Mouse (Mus musculus) cerebellum, postnatal 4 days (tissue): Measurements from ENCODE around the gene Slc35f1.
A peak's percentile ranks its signal among the peaks of the same experiment; 100 is the strongest.
"Not testable (repeated sequence)": the region's sequence is repeated elsewhere in the genome, so short reads cannot be mapped to it uniquely, and the experiment has no call there.

ENCODE experiments used
- DNase-seq, 2 experiments: peaks; one replicate each; pipeline ENCODE4 v3.0.0; 2022; ENCODE audit warnings: low spot score in 2 of 2, mixed read lengths in 1 of 2

Gene Slc35f1

GRCm38 (mm10) chr10:52787075-52787474 is 96.7 kb downstream of the Slc35f1 start:
- no peak for DNase-seq

DNA sequence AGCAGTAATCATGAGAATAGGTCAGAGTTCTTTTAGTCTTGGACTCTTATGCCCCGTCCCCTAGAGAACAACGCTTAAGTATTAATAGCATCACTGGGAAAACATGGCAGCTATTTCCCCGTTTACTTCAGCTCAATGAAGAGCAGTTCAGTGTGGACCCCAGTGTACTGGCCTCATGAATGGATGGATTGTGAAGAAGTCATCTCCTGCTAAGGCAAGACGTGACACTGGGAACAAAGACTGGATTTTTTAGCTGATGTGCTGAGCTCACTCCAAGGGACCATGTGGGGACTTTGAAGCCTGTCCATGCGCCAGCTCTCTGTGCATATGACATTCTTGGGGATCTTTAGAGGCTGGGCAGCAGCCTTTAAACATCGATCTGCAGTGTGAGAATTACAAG is 101.2 kb downstream of the Slc35f1 start:
- DNase-seq = no peak

GRCm38 (mm10) chr10:52797454-52797853 is 107.1 kb downstream of the Slc35f1 start:
- no peak for DNase-seq

- DNase-seq = no peak
Measured at GRCm38 (mm10) chr10:52807808-52808207, 117.5 kb downstream of the Slc35f1 start.

DNA sequence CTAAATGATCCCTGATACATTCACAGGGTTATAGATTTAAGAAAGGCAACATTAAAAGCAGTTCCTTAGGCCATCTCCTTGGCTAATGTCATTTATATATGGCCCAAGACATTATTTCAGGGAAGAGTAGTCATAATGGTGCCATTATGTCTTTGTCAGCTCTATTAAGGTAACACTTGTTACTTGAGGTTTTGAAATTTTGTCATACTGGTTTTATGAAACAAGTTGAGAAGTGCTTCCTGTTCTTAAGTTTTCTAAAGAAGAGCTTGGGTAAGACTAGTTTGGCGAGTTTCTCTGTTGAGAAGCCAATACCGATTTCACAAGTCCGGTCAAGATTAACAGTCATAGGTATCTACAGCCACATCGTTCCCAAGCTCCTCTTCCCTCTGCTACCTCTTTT is 122.5 kb downstream of the Slc35f1 start:
- DNase-seq = no peak

DNA sequence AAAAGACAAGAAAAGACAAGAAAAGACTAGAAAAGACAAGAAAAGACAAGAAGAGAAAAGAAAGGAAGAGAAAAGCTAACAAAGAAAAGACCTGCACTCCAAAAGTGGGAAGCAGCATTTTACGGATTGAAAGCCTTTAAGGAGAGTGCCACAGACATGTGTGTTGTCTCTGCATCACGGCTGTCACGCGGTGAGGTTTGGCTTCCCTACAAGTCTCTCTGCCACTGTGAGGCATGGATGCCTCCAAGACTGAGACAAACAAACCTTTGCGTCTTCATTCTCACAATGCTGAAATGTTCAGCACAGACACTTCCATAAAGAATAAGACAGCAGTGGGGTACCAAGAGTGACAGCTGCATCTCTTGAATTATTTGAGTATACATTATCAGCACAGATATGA is 124.0 kb downstream of the Slc35f1 start:
- no peak for DNase-seq

DNA sequence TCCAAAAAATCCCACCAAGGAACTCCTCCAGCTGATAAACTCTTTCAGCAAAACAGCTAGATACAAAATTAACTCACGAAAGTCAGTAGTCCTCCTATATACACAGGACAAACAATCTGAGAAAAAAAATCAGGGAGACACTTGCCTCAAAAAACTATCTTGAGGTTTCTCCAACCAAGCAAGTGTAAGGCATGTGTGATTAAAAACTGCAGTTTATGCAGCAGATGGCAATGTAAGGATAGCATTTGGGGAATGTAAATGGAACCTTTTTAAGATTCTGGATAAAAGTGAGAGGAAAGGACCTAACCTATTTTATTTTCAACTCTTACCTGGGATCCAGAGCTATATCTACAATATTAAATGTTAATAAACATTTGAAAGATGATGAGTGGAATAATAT is 129.3 kb downstream of the Slc35f1 start:
- DNase-seq = no peak

GRCm38 (mm10) chr10:52822909-52823308 is 132.6 kb downstream of the Slc35f1 start:
- DNase-seq = no peak

DNA sequence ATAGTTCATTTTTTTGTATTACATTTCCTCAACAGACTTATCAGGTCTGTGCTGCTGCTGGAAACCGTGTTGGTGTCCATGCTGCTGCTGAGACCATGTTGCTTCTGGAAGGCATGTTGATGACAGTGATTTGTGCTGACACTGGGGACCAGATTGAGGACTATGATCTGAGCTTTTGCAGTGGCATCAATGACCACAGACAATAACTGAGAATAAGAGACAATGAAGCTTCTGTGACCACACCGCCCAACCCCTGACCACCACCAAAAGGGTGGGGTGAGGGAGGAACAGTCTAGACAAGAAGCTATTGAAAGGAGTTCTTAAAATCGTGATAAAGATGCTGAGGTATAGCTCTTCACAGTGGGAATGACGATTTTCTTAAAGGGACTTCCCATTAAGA is 135.4 kb downstream of the Slc35f1 start:
- no peak for DNase-seq

DNA sequence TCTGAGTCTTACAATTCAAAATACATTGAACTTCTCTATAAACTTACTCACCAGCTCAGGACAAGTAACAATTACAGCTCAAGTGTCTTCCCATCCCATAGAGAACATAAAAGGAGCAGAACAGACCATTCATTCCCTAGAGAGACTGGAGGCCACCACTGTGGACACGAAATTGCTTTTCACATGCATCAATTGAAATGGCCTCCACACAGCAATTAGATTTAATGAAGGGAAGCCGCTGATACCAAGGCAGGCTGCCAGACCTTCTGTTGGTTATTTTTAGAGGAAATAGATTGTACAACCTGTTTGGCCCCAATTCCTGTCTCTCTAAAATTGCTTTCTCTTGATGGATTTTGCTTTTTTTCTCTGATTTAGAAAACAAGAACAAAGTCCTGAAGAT is 150.5 kb downstream of the Slc35f1 start:
- peak in 1 of 2 experiments; percentile 27 for DNase-seq

GRCm38 (mm10) chr10:52851994-52852393 is 161.7 kb downstream of the Slc35f1 start:
- no peak for DNase-seq

- no peak for DNase-seq
Measured at GRCm38 (mm10) chr10:52860851-52861250, 170.5 kb downstream of the Slc35f1 start.

- no peak for DNase-seq
Measured at GRCm38 (mm10) chr10:52864936-52865335, 174.6 kb downstream of the Slc35f1 start.

- DNase-seq = no peak
Measured at GRCm38 (mm10) chr10:52871110-52871509, 180.8 kb downstream of the Slc35f1 start.

DNA sequence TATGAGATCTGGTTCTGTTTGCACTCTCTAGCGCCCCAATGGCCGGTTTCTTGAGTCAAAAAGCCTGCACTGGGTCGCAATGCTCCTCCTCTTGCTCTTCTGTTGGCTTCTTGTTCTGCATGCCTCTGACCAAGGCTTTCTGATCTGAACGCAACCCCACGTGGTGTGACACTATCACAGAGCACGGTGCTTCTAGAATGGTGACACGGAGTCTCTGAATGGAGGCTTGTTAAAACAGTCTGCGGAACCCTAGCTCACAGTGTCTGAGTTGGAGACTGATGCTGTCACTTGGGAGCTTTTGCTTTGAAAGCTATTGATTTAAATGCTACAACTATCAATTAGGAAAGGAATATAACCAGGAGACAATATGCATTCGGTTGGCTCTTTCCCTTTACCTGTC is 183.8 kb downstream of the Slc35f1 start:
- DNase-seq = no peak

DNA sequence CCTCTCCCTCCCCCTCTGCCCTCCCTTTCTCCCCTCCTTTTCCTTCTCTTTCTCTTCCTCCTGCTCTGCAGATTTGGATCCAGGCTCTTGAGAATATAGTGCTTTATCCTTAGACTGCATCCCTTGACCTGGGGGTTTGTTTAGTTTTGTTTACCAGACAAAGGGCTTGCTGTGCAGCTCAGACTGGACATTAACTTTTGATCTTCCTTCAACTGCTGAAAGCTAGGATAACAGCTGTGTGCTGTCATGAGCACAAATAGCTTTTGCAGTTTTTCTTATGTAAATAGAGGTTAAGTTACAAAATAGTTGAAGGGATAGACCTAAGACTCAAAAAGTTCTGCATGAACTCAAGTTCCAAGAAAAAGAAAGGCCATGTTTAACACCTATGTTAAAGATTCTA is 184.4 kb downstream of the Slc35f1 start:
- no peak for DNase-seq

GRCm38 (mm10) chr10:52877263-52878021 is 187.1 kb downstream of the Slc35f1 start:
- DNase-seq = no peak

- DNase-seq = no peak
Measured at GRCm38 (mm10) chr10:52878093-52878801, 187.9 kb downstream of the Slc35f1 start.

DNA sequence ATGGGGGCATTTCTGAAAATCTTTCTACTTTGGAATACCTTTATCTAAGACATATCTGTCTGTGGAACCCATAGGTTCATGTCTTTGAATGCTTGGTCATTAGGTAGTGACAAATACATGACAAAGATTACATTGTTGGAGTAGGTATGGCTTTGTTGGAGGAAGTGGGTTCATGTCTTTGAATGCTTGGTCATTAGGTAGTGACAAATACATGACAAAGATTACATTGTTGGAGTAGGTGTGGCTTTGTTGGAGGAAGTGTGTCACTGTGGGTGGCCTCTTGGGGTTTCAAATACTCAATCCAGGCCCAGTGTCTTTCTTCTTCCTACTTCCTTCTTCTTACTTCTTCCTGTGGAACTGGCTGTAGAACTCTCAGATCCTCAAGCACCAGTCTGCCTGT is 206.4 kb downstream of the Slc35f1 start:
- DNase-seq = not testable (repeated sequence)

DNA sequence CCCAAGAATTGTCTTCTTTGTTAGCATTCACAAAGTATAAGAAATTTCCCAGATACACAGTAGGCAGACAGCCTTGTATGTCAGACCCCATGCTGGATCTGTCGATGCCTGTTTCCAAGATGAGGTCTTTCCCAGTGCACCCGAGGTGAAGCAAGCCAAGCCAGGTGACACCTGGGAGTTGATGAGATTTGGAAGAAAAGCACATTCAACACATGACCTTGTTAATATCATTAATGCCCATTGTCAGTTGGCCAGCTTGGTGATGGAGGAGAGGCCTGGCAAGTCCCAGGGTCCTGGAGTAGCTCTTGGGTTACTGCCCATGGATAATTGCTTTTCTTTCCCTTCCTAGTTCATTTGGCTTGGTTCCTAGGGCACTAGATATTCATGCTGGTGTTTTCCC is 214.6 kb downstream of the Slc35f1 start:
- peak in 1 of 2 experiments; percentile 53 for DNase-seq

DNA sequence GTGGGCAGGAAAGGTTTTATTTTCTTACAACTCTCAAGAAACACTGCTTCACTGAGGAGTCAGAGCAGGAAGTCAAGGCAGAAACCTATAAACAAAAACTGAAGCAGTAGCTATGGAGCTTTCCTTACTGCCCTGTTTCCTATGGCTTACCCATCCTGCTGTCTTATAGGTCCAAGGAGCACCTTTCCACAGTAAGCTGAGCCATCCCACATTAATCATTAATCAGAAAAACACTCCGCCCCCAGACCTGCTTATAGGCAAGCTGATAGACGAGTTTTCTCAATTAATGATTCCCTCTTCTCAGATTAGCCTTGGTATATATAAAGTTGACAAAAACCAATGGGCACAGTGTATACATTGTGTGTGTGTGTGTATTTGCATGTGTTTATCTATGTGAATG is 221.4 kb downstream of the Slc35f1 start:
- DNase-seq = no peak

GRCm38 (mm10) chr10:52918715-52919114 is 228.4 kb downstream of the Slc35f1 start:
- no peak for DNase-seq

- DNase-seq = no peak
Measured at GRCm38 (mm10) chr10:52923143-52923542, 232.8 kb downstream of the Slc35f1 start.
